Mouse (Mus musculus): ENCODE results near the gene Plcb1. TPM values are rescaled to one million over a fixed set of nuclear protein-coding genes. Genes with fewer than 3 reads are reported as not detected.
A peak's percentile ranks its signal among the peaks of the same experiment; 100 is the strongest.

Gene Plcb1
- total RNA-seq, 1 experiment from 2014 or later: 1.3 TPM

DNA sequence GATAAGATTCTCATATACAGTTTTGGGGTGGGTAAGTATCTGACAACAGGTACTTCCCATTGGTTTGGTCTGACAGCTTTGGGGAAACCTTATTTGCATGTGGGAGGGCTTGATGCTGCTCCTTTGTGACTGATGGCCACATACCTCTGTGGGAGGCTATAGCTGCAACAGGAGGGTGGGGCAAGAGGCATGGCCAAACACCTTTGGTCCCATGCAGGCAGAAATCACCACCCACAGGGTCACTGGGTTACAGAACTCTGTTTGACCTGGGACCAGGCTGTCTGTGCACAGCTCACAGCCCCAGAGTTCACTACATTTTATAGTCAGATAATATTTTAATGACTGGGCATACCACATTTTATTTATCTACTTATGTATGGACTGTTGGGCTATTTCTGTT is 281.6 kb downstream of the Plcb1 start:
- ATAC-seq (replicated peaks in 1 of 2; ENCODE audit: insufficient read depth in 1 of 2, low FRiP score in 2 of 2, low TSS enrichment in 1 of 2, low read depth in 1 of 2, poor library complexity in 2 of 2, severe bottlenecking in 2 of 2): no peak

DNA sequence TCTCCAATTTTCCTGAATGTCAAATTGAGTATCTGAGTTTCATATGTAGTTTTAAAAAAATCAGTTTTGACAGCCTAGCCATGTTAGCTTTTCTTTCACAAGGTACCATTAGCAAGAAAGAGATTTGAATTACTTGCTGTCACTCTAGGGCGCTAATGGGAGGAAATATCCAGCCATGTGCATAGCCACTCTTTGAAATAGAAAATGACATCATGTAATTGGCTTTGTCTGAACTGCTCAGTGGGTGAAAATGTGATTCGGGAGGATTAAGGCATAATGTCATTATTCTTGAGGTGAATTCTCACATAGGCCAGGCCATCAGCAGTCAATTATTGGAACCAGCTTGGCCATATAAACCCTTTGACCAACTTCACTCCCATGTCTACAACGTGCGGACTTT is 285.5 kb downstream of the Plcb1 start:
- ATAC-seq (replicated peaks in 1 of 2; ENCODE audit: insufficient read depth in 1 of 2, low FRiP score in 2 of 2, low TSS enrichment in 1 of 2, low read depth in 1 of 2, poor library complexity in 2 of 2, severe bottlenecking in 2 of 2): no peak

- ATAC-seq (replicated peaks in 1 of 2; ENCODE audit: insufficient read depth in 1 of 2, low FRiP score in 2 of 2, low TSS enrichment in 1 of 2, low read depth in 1 of 2, poor library complexity in 2 of 2, severe bottlenecking in 2 of 2): no peak
These were observed 286.6 kb downstream of the Plcb1 start for GRCm38 (mm10) chr2:135072503-135072902.

- ATAC-seq (replicated peaks in 1 of 2; ENCODE audit: insufficient read depth in 1 of 2, low FRiP score in 2 of 2, low TSS enrichment in 1 of 2, low read depth in 1 of 2, poor library complexity in 2 of 2, severe bottlenecking in 2 of 2): no peak
These were observed 287.1 kb downstream of the Plcb1 start for GRCm38 (mm10) chr2:135073014-135073413.

DNA sequence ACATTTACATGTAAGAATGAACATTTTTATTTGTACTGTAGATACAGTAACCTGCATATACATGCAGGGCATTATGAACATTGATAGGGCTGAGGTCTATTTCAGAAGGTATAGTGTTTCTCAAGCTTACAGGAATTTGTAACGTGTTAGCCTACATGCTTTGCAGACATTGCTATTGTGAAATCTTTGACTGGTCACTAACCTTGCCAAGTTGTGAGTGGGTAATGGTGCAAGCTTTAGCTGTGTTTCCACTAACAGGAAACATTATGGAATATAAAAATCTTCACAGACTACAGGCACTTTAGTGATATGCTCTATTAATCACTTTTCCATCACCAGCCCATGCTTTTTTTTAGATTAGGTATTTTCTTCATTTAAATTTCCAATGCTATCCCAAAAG is 289.5 kb downstream of the Plcb1 start:
- no peak for ATAC-seq (replicated peaks in 1 of 2; ENCODE audit: insufficient read depth in 1 of 2, low FRiP score in 2 of 2, low TSS enrichment in 1 of 2, low read depth in 1 of 2, poor library complexity in 2 of 2, severe bottlenecking in 2 of 2)

DNA sequence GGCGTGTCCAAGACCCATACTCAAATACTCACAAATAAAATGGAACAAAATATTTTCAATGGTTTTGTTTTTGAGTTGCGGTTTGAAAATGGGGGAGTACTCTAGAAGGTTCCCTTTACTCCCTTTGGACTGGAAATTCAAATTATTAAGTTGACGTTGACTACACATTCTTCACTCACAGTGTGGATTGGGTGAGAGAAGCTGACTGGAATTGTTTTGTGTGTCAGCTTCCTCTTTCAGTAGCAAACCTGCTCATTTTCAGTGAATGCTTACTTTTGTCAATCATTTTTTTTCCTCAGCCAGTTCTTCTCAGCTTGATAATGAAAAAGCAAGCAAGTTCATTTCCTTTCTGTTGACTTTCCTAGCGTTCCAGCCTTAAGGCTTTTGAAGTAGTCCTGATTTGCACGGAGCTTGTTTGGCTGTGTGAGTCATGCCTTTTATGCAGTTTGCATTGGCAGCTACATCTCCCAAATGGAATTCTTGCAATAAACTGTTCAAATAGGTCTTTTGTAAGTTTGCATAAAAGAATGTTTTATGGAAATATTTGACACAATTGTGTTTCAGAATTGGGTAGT is 306.8 kb downstream of the Plcb1 start:
- 0 out of 4 replicates have a peak, but pooled peaks of 1 of the 2 experiments have one; percentile 21 for ATAC-seq (replicated peaks in 1 of 2; ENCODE audit: insufficient read depth in 1 of 2, low FRiP score in 2 of 2, low TSS enrichment in 1 of 2, low read depth in 1 of 2, poor library complexity in 2 of 2, severe bottlenecking in 2 of 2)

DNA sequence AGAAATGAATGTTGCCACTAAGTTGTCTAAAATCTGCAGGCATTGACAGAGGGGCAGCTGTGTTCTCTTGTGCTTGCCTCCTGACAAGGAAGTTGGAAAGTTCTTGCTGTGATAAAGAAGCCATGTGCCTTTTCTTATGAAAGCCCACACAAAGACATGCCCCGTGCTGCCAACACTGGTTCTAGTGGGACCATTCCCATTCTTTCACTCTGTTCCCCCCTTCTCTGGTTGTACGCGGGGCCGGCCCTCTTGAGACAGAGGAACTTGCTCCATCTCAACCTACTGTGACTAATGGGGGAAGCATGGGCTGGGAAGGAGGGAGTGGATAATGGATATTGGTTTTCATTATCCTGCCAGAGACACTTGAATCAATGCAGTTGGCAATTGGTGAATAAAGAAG is 315.4 kb downstream of the Plcb1 start:
- ATAC-seq (replicated peaks in 1 of 2; ENCODE audit: insufficient read depth in 1 of 2, low FRiP score in 2 of 2, low TSS enrichment in 1 of 2, low read depth in 1 of 2, poor library complexity in 2 of 2, severe bottlenecking in 2 of 2): no peak

DNA sequence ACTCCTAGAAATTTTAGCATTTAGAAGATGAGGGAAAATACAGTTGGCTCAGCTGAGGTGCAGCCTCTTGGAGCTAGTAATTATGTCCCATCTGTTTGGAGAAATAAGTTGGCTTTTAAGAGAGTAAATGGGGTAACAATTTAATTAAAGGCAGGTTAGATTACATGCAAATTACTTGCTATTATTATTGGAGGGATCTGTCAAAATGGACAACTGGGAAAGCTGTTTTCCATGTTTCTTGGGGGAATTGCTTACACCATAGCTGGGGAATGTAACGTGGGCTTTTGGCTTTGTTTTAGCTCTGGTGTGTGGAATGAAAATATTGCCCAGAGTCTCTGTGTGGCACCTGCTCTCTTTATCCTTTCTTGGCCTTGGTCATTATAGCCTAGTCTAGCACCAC is 316.1 kb downstream of the Plcb1 start:
- ATAC-seq (replicated peaks in 1 of 2; ENCODE audit: insufficient read depth in 1 of 2, low FRiP score in 2 of 2, low TSS enrichment in 1 of 2, low read depth in 1 of 2, poor library complexity in 2 of 2, severe bottlenecking in 2 of 2): no peak

- ATAC-seq (replicated peaks in 1 of 2; ENCODE audit: insufficient read depth in 1 of 2, low FRiP score in 2 of 2, low TSS enrichment in 1 of 2, low read depth in 1 of 2, poor library complexity in 2 of 2, severe bottlenecking in 2 of 2): no peak
These were observed 320.8 kb downstream of the Plcb1 start for GRCm38 (mm10) chr2:135106649-135107048.

DNA sequence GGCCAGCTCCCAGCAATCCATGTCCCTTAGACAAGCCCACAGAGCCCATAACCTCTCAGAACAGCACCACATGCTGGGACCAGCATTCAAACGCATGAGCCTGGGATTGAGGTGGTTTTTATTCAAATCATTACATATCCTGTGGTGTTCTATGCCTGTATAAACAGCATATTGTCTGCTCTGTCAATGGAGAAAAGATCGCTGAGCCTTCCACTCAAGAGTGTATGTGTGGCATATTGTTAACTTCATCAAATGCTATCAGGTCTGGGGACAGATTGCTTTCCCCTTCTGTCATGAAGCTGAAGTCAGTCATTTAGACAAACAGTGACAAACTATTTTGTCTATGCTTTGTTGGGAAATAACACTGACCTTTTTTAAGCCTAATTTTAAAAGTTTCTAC is 322.7 kb downstream of the Plcb1 start:
- ATAC-seq (replicated peaks in 1 of 2; ENCODE audit: insufficient read depth in 1 of 2, low FRiP score in 2 of 2, low TSS enrichment in 1 of 2, low read depth in 1 of 2, poor library complexity in 2 of 2, severe bottlenecking in 2 of 2): no peak

DNA sequence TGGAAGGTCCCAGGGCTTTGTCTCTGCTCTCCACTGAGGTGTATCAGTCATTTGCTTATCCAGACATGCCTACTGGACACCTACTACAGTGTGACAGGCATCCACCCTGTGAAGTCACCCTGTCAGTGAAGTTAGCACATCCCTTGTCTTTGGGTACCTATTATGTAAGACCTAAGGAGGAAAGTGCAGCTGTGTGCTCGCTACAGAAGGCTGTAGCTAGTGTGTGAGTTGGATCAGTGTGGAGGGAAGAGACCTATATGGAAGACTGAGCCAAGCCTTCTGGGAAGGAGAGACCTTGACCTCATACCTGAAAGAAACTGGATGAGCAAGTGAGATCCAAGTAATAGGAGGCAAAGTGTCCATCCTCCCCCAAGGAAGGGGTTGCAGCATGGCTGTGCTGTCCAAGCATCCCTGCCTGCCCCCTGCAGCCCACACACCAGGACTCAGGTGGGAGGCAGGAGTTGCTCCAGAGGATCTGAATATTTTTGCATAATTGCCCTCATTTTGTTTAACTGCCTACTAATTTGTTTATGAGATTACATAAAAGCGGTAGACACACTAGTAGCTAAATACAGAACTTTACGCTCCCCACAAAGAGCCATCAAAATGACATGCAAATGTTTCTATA is 328.7 kb downstream of the Plcb1 start:
- ATAC-seq (replicated peaks in 1 of 2; ENCODE audit: insufficient read depth in 1 of 2, low FRiP score in 2 of 2, low TSS enrichment in 1 of 2, low read depth in 1 of 2, poor library complexity in 2 of 2, severe bottlenecking in 2 of 2): 0 out of 4 replicates have a peak, but pooled peaks of 1 of the 2 experiments have one; percentile 12

DNA sequence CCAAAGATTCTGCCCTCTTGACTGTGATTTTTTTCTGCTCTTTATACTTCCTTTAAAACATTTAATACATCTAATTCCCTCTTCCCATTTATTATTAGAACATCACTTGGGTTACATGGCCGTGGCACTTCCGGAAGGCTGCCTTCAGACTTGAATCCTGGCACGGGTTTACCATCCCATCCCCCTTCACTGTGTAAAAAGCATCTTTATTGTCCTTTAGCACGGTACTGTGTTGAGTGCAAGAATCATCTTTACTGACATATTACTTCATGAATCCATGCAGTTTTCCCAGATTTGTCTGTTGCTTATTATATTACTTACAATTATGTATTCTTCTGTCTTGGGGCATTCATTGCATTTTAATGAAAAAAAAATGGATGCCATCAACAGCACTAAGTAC is 337.2 kb downstream of the Plcb1 start:
- ATAC-seq (replicated peaks in 1 of 2; ENCODE audit: insufficient read depth in 1 of 2, low FRiP score in 2 of 2, low TSS enrichment in 1 of 2, low read depth in 1 of 2, poor library complexity in 2 of 2, severe bottlenecking in 2 of 2): no peak

DNA sequence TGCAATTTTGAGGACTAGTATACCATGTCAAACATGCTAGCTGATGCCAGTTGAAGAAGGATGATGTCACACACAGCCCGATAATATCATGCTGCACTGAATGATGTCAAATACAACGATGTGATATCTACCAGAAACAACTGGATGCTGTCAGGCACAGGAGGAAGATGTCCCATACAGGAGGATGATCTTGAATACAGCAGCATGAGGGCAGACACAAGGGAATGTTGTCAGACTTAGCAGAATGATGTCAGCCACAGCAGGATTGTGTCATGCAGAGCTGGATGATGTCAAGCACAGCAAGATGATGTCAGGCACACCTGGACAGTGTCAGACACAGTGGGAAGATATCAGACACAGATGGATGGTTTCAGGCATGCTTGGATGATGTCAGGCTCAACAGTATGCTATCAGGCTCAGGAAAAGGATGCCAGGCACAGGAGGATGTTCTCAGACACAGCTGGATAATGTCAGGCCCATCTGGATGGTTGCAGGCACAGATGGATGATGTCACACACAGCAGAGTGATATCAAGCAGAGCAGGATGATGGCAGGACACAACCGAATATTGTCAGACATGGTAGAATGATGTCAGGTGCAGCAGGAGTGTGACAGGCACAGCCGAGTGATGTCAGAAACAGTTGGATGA is 338.0 kb downstream of the Plcb1 start:
- no peak for ATAC-seq (replicated peaks in 1 of 2; ENCODE audit: insufficient read depth in 1 of 2, low FRiP score in 2 of 2, low TSS enrichment in 1 of 2, low read depth in 1 of 2, poor library complexity in 2 of 2, severe bottlenecking in 2 of 2)

DNA sequence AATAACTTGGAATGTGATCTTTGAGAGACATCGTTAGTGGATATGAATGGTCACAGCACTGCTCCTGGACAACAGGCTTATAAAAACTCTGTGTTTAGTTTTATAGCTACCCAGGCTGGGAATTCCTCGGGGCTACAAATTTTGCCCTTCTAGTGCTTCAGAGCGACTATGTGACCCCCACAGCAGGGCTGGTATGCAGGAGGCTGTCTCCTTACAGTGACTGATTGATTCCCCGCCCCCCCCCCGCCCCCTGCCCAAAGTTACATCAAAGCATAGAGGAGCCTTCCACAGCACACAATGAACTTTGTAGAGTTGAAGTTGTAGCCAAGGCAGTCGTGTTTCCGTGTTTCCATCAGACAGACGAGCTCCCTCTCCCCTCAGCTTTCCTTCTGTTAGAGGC is 354.7 kb downstream of the Plcb1 start:
- ATAC-seq (replicated peaks in 1 of 2; ENCODE audit: insufficient read depth in 1 of 2, low FRiP score in 2 of 2, low TSS enrichment in 1 of 2, low read depth in 1 of 2, poor library complexity in 2 of 2, severe bottlenecking in 2 of 2): no peak

DNA sequence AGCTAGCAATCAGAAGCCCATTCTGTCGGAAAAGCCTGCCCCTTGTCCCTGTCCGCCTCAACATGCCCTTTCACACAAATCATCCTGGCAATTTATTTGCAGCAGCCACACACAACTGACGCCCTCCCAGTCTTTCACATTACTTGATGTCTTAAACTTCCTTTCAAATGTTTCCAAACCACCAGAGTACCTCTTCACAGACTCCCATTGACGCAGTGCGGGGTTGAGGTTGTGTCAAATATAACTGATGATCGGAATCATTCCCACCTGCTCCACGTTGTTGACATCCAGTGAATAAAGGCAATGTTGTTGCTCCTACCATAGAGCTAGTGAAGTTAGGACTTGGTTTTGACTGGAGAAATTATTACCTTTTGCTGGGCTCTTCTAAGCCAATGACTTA is 366.4 kb downstream of the Plcb1 start:
- no peak for ATAC-seq (replicated peaks in 1 of 2; ENCODE audit: insufficient read depth in 1 of 2, low FRiP score in 2 of 2, low TSS enrichment in 1 of 2, low read depth in 1 of 2, poor library complexity in 2 of 2, severe bottlenecking in 2 of 2)

GRCm38 (mm10) chr2:135153248-135153647 is 367.4 kb downstream of the Plcb1 start:
- no peak for ATAC-seq (replicated peaks in 1 of 2; ENCODE audit: insufficient read depth in 1 of 2, low FRiP score in 2 of 2, low TSS enrichment in 1 of 2, low read depth in 1 of 2, poor library complexity in 2 of 2, severe bottlenecking in 2 of 2)

- ATAC-seq (replicated peaks in 1 of 2; ENCODE audit: insufficient read depth in 1 of 2, low FRiP score in 2 of 2, low TSS enrichment in 1 of 2, low read depth in 1 of 2, poor library complexity in 2 of 2, severe bottlenecking in 2 of 2): no peak
These were observed 370.2 kb downstream of the Plcb1 start for GRCm38 (mm10) chr2:135156055-135156454.

DNA sequence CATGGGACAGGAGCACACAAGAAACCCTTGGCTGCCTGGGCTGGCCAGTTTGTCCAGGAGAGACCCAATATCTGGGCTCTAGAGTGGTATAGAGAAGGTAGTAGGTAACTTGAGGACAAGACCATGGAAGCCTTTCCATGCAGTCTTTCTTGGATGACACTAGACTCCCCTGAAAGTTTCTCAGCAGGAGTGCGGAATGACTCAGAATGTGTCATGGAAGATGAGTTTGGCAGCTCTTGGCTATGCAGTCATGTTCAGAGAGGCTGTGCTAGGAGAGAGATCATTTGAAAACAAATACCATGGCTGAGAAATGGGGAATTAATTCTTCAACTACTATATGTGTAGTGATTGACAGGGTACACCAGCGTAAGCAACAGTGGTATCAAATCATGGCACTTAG is 372.1 kb downstream of the Plcb1 start:
- ATAC-seq (replicated peaks in 1 of 2; ENCODE audit: insufficient read depth in 1 of 2, low FRiP score in 2 of 2, low TSS enrichment in 1 of 2, low read depth in 1 of 2, poor library complexity in 2 of 2, severe bottlenecking in 2 of 2): no peak

- no peak for ATAC-seq (replicated peaks in 1 of 2; ENCODE audit: insufficient read depth in 1 of 2, low FRiP score in 2 of 2, low TSS enrichment in 1 of 2, low read depth in 1 of 2, poor library complexity in 2 of 2, severe bottlenecking in 2 of 2)
These were observed 375.8 kb downstream of the Plcb1 start for GRCm38 (mm10) chr2:135161673-135162072.
